Mouse (Mus musculus): ENCODE results near the gene Coro1b. TPM values are rescaled to one million over a fixed set of nuclear protein-coding genes. Genes with fewer than 3 reads are reported as not detected.

Gene Coro1b
- total RNA-seq, 1 experiment = 73.8 TPM

- Histone ChIP-seq H3K9me3 (ENCODE audit: control insufficient read depth, insufficient read depth, low read depth, low read length) (no peaks in the 10 kb centered on the region), H3K4me1 (ENCODE audit: control insufficient read depth in 2 of 2, insufficient read depth in 2 of 2, low read length in 2 of 2, poor library complexity in 1 of 2) (peaks cover 3 to 48% of the 10 kb centered on the region in 2 experiments), H3K9ac (ENCODE audit: insufficient read depth, low read depth, low read length, poor library complexity, severe bottlenecking) (peak overlapping the region; percentile 86; the same call in 1 of the 2 replicates), H3K4me3 (ENCODE audit: insufficient read depth in 1 of 2, low read depth in 1 of 2, low read length in 2 of 2, poor library complexity in 1 of 2, severe bottlenecking in 1 of 2) (peak overlapping the region; percentile 85 to 86), H3K36me3 (ENCODE audit: control insufficient read depth, insufficient read depth, low read length, poor library complexity, severe bottlenecking) (peaks cover 25% of the 10 kb centered on the region), H3K27ac (ENCODE audit: insufficient read depth, low read depth, low read length, poor library complexity, severe bottlenecking) (no peak overlapping the region)
- TF ChIP-seq ZNF384 (IDR thresholded peaks at IDR 0.05; ENCODE audit: low read depth, low read length) (no peak), ZC3H11A (IDR thresholded peaks at IDR 0.05; ENCODE audit: borderline replicate concordance, low read depth, low read length) (no peak), HCFC1 (IDR thresholded peaks at IDR 0.05; ENCODE audit: borderline replicate concordance, insufficient read depth, low read length) (no peak), CHD2 (IDR thresholded peaks at IDR 0.05; ENCODE audit: low read depth, low read length) (no peak), MAFK (IDR thresholded peaks at IDR 0.05; ENCODE audit: insufficient read depth, low read depth, low read length) (no peak)
- in situ Hi-C loops (cut with MboI; ENCODE audit: low sequenced_read_pairs in 2 of 2, unreplicated experiment in 2 of 2) = no loop called here
- no peak for DNase-seq (ENCODE audit: low read depth, low spot score)
Observed at GRCm38 (mm10) chr19:4149283-4149682, 864 bp downstream of the Coro1b start.

GRCm38 (mm10) chr19:4149764-4150461 lies 1.5 kb downstream of the Coro1b start:
- no peak overlapping the region for H3K27ac ChIP-seq (ENCODE audit: insufficient read depth, low read depth, low read length, poor library complexity, severe bottlenecking)
- in situ Hi-C loops (cut with MboI; ENCODE audit: low sequenced_read_pairs in 2 of 2, unreplicated experiment in 2 of 2) = no loop called here
- H3K36me3 ChIP-seq (ENCODE audit: control insufficient read depth, insufficient read depth, low read length, poor library complexity, severe bottlenecking) = peaks cover 25% of the 10 kb centered on the region
- 0 out of 4 replicates have a peak overlapping the region, but pooled peaks of 1 of the 2 experiments have one; percentile 2 for H3K4me3 ChIP-seq (ENCODE audit: insufficient read depth in 1 of 2, low read depth in 1 of 2, low read length in 2 of 2, poor library complexity in 1 of 2, severe bottlenecking in 1 of 2)
- no peak for DNase-seq (ENCODE audit: low read depth, low spot score)
- H3K9ac ChIP-seq (ENCODE audit: insufficient read depth, low read depth, low read length, poor library complexity, severe bottlenecking) = peak overlapping the region; percentile 15; the same call in 1 of the 2 replicates
- no peaks in the 10 kb centered on the region for H3K9me3 ChIP-seq (ENCODE audit: control insufficient read depth, insufficient read depth, low read depth, low read length)
- no peak for TF ChIP-seq ZC3H11A (IDR thresholded peaks at IDR 0.05; ENCODE audit: borderline replicate concordance, low read depth, low read length)
- no peak for TF ChIP-seq ZNF384 (IDR thresholded peaks at IDR 0.05; ENCODE audit: low read depth, low read length)
- TF ChIP-seq CHD2 (IDR thresholded peaks at IDR 0.05; ENCODE audit: low read depth, low read length) = no peak
- no peak for TF ChIP-seq MAFK (IDR thresholded peaks at IDR 0.05; ENCODE audit: insufficient read depth, low read depth, low read length)
- no peak for TF ChIP-seq HCFC1 (IDR thresholded peaks at IDR 0.05; ENCODE audit: borderline replicate concordance, insufficient read depth, low read length)
- peaks cover 3 to 54% of the 10 kb centered on the region in 2 experiments for H3K4me1 ChIP-seq (ENCODE audit: control insufficient read depth in 2 of 2, insufficient read depth in 2 of 2, low read length in 2 of 2, poor library complexity in 1 of 2)

- Histone ChIP-seq H3K27ac (ENCODE audit: insufficient read depth, low read depth, low read length, poor library complexity, severe bottlenecking) (no peak overlapping the region), H3K4me1 (ENCODE audit: control insufficient read depth in 2 of 2, insufficient read depth in 2 of 2, low read length in 2 of 2, poor library complexity in 1 of 2) (peaks cover 3 to 57% of the 10 kb centered on the region in 2 experiments), H3K36me3 (ENCODE audit: control insufficient read depth, insufficient read depth, low read length, poor library complexity, severe bottlenecking) (peaks cover 25% of the 10 kb centered on the region), H3K4me3 (ENCODE audit: insufficient read depth in 1 of 2, low read depth in 1 of 2, low read length in 2 of 2, poor library complexity in 1 of 2, severe bottlenecking in 1 of 2) (no peak overlapping the region), H3K9ac (ENCODE audit: insufficient read depth, low read depth, low read length, poor library complexity, severe bottlenecking) (no peak overlapping the region), H3K9me3 (ENCODE audit: control insufficient read depth, insufficient read depth, low read depth, low read length) (no peaks in the 10 kb centered on the region)
- DNase-seq (ENCODE audit: low read depth, low spot score) = no peak
- no peak for TF ChIP-seq MAFK (IDR thresholded peaks at IDR 0.05; ENCODE audit: insufficient read depth, low read depth, low read length)
- no peak for TF ChIP-seq ZC3H11A (IDR thresholded peaks at IDR 0.05; ENCODE audit: borderline replicate concordance, low read depth, low read length)
- TF ChIP-seq CHD2 (IDR thresholded peaks at IDR 0.05; ENCODE audit: low read depth, low read length) = no peak
- no peak for TF ChIP-seq ZNF384 (IDR thresholded peaks at IDR 0.05; ENCODE audit: low read depth, low read length)
- TF ChIP-seq HCFC1 (IDR thresholded peaks at IDR 0.05; ENCODE audit: borderline replicate concordance, insufficient read depth, low read length) = no peak
- in situ Hi-C loops (cut with MboI; ENCODE audit: low sequenced_read_pairs in 2 of 2, unreplicated experiment in 2 of 2) = no loop called here
Observed at GRCm38 (mm10) chr19:4150567-4151487, 2.4 kb downstream of the Coro1b start.

- in situ Hi-C loops (cut with MboI; ENCODE audit: low sequenced_read_pairs in 2 of 2, unreplicated experiment in 2 of 2) = no loop called here
- Histone ChIP-seq H3K9ac (ENCODE audit: insufficient read depth, low read depth, low read length, poor library complexity, severe bottlenecking) (no peak overlapping the region), H3K4me3 (ENCODE audit: insufficient read depth in 1 of 2, low read depth in 1 of 2, low read length in 2 of 2, poor library complexity in 1 of 2, severe bottlenecking in 1 of 2) (no peak overlapping the region), H3K9me3 (ENCODE audit: control insufficient read depth, insufficient read depth, low read depth, low read length) (no peaks in the 10 kb centered on the region), H3K4me1 (ENCODE audit: control insufficient read depth in 2 of 2, insufficient read depth in 2 of 2, low read length in 2 of 2, poor library complexity in 1 of 2) (peaks cover 3 to 60% of the 10 kb centered on the region in 2 experiments), H3K27ac (ENCODE audit: insufficient read depth, low read depth, low read length, poor library complexity, severe bottlenecking) (no peak overlapping the region), H3K36me3 (ENCODE audit: control insufficient read depth, insufficient read depth, low read length, poor library complexity, severe bottlenecking) (peaks cover 25% of the 10 kb centered on the region)
- DNase-seq (ENCODE audit: low read depth, low spot score) = no peak
- TF ChIP-seq MAFK (IDR thresholded peaks at IDR 0.05; ENCODE audit: insufficient read depth, low read depth, low read length) (no peak), ZNF384 (IDR thresholded peaks at IDR 0.05; ENCODE audit: low read depth, low read length) (no peak), CHD2 (IDR thresholded peaks at IDR 0.05; ENCODE audit: low read depth, low read length) (no peak), ZC3H11A (IDR thresholded peaks at IDR 0.05; ENCODE audit: borderline replicate concordance, low read depth, low read length) (no peak), HCFC1 (IDR thresholded peaks at IDR 0.05; ENCODE audit: borderline replicate concordance, insufficient read depth, low read length) (no peak)
Observed at GRCm38 (mm10) chr19:4151488-4151860, 3.1 kb downstream of the Coro1b start.
